Mouse (Mus musculus): ENCODE measurements around the gene Eral1. TPM values are rescaled to one million over a fixed set of nuclear protein-coding genes. Genes with fewer than 3 reads are reported as not detected.

Gene Eral1
- polyA plus RNA-seq, 1 experiment from 2014 or later = 25.0 TPM

DNA sequence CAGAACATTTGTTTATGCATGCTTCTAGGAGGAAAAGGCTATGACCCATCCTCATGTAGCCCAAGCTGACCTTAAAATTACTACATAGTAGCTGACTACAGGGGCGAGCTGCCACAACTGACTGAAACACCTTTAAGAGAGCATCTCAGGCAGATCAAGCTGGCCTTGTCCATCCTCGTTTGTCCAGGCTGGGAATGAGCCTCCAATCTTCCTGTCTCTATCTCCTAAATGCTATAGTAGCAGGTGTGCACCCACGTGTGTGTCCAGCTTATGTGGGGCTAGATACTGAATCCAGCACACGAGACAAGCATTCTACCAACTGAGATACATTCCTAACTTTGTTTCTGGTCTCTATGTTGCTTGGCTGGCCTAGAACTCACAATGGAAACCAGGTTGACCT lies 5.5 kb downstream of the Eral1 start:
- WGBS = 87% methylated on average over 4 of the region's 4 CpGs
- no peak overlapping the region for H3K4me3 ChIP-seq (replicated peaks; ENCODE audit: low read depth, low read length)
- peaks cover 15% of the 10 kb centered on the region for H3K36me3 ChIP-seq (ENCODE audit: insufficient read depth, low read length)
- H3K27me3 ChIP-seq (ENCODE audit: insufficient read depth, low read length) = no peaks in the 10 kb centered on the region
- no peak overlapping the region for H3K4me2 ChIP-seq (ENCODE audit: low read length)
- no peak overlapping the region for H3K9ac ChIP-seq (ENCODE audit: low read depth, low read length)
- H3K27ac ChIP-seq = no peak overlapping the region
- TF ChIP-seq CTCF (IDR thresholded peaks at IDR 0.05; ENCODE audit: low read depth) = no peak
- DNase-seq (ENCODE audit: low spot score) (no peak), ATAC-seq (replicated peaks; ENCODE audit: low FRiP score, low read depth) (no peak)
- 0 out of 2 replicates have a peak, but pooled peaks cover 3% of the 10 kb centered on the region for H3K4me1 ChIP-seq (replicated peaks; ENCODE audit: insufficient read depth, low read length)
- H3K9me3 ChIP-seq (replicated peaks; ENCODE audit: low read length) = no peaks in the 10 kb centered on the region

GRCm38 (mm10) chr11:78074277-78074652 lies 5.9 kb downstream of the Eral1 start:
- WGBS = 95% methylated on average over 2 of the region's 2 CpGs
- H3K4me2 ChIP-seq (ENCODE audit: low read length) = no peak overlapping the region
- ATAC-seq (replicated peaks; ENCODE audit: low FRiP score, low read depth) (no peak), DNase-seq (ENCODE audit: low spot score) (no peak)
- TF ChIP-seq CTCF (IDR thresholded peaks at IDR 0.05; ENCODE audit: low read depth) = no peak
- H3K9me3 ChIP-seq (replicated peaks; ENCODE audit: low read length) = no peaks in the 10 kb centered on the region
- H3K4me3 ChIP-seq (replicated peaks; ENCODE audit: low read depth, low read length) = no peak overlapping the region
- no peaks in the 10 kb centered on the region for H3K4me1 ChIP-seq (replicated peaks; ENCODE audit: insufficient read depth, low read length)
- no peaks in the 10 kb centered on the region for H3K27me3 ChIP-seq (ENCODE audit: insufficient read depth, low read length)
- no peak overlapping the region for H3K27ac ChIP-seq
- no peak overlapping the region for H3K9ac ChIP-seq (ENCODE audit: low read depth, low read length)
- peaks cover 15% of the 10 kb centered on the region for H3K36me3 ChIP-seq (ENCODE audit: insufficient read depth, low read length)

DNA sequence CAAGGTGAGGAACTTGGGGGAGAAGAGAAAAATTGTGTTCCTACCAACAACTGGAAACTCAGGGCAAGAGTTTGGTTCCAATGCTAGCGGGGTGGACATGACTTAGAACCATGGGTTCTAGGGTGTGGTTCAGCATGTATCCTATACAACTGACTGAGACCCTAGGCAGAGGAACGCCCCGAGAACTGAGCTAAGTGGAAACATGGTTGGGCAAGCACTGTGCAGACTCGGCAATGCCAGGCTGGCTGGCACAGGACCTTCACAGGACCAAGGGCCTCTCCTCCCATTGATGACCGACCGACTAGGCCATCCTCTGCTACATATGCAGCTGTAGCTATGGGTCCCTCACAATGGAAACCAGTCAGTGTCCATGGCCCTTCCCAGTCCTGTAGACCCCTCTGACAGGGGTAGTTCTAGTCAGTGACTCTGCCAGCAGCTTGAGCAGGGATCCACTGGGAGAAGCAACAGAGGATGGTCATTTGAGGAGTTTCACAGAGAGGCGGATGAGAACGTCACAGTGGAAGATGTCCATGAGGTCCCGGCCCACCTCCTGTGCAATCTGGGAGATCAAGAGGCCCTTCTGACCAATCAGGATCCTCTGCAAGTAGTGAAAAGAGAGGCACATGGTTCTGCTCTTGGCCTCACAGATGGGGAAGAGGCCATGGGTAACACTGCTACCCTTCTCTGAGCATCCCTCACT lies 6.5 kb downstream of the Eral1 start:
- no peak overlapping the region for H3K4me2 ChIP-seq (ENCODE audit: low read length)
- no peak for TF ChIP-seq CTCF (IDR thresholded peaks at IDR 0.05; ENCODE audit: low read depth)
- no peak overlapping the region for H3K9ac ChIP-seq (ENCODE audit: low read depth, low read length)
- no peak overlapping the region for H3K27ac ChIP-seq
- no peak overlapping the region for H3K4me3 ChIP-seq (replicated peaks; ENCODE audit: low read depth, low read length)
- no peaks in the 10 kb centered on the region for H3K9me3 ChIP-seq (replicated peaks; ENCODE audit: low read length)
- H3K36me3 ChIP-seq (ENCODE audit: insufficient read depth, low read length) = peaks cover 15% of the 10 kb centered on the region
- no peaks in the 10 kb centered on the region for H3K4me1 ChIP-seq (replicated peaks; ENCODE audit: insufficient read depth, low read length)
- no peaks in the 10 kb centered on the region for H3K27me3 ChIP-seq (ENCODE audit: insufficient read depth, low read length)
- DNase-seq (ENCODE audit: low spot score) (no peak), ATAC-seq (replicated peaks; ENCODE audit: low FRiP score, low read depth) (no peak)
- whole genome bisulfite sequencing = 92% methylated on average over 9 of the region's 9 CpGs

GRCm38 (mm10) chr11:78072425-78073130 lies 7.6 kb downstream of the Eral1 start:
- TF ChIP-seq CTCF (IDR thresholded peaks at IDR 0.05; ENCODE audit: low read depth) = no peak
- Histone ChIP-seq H3K27ac (no peak overlapping the region), H3K4me1 (replicated peaks; ENCODE audit: insufficient read depth, low read length) (no peaks in the 10 kb centered on the region), H3K4me3 (replicated peaks; ENCODE audit: low read depth, low read length) (no peak overlapping the region), H3K36me3 (ENCODE audit: insufficient read depth, low read length) (peaks cover 15% of the 10 kb centered on the region), H3K4me2 (ENCODE audit: low read length) (no peak overlapping the region), H3K9me3 (replicated peaks; ENCODE audit: low read length) (no peaks in the 10 kb centered on the region), H3K9ac (ENCODE audit: low read depth, low read length) (no peak overlapping the region), H3K27me3 (ENCODE audit: insufficient read depth, low read length) (no peaks in the 10 kb centered on the region)
- ATAC-seq (replicated peaks; ENCODE audit: low FRiP score, low read depth) (no peak), DNase-seq (ENCODE audit: low spot score) (no peak)
- 30% methylated on average over 6 of the region's 6 CpGs for WGBS

GRCm38 (mm10) chr11:78071938-78072337 lies 8.2 kb downstream of the Eral1 start:
- Histone ChIP-seq H3K9me3 (replicated peaks; ENCODE audit: low read length) (no peaks in the 10 kb centered on the region), H3K27ac (no peak overlapping the region), H3K4me1 (replicated peaks; ENCODE audit: insufficient read depth, low read length) (no peaks in the 10 kb centered on the region), H3K36me3 (ENCODE audit: insufficient read depth, low read length) (peaks cover 15% of the 10 kb centered on the region), H3K9ac (ENCODE audit: low read depth, low read length) (no peak overlapping the region), H3K4me3 (replicated peaks; ENCODE audit: low read depth, low read length) (no peak overlapping the region), H3K4me2 (ENCODE audit: low read length) (no peak overlapping the region), H3K27me3 (ENCODE audit: insufficient read depth, low read length) (no peaks in the 10 kb centered on the region)
- DNase-seq (ENCODE audit: low spot score) (no peak), ATAC-seq (replicated peaks; ENCODE audit: low FRiP score, low read depth) (no peak)
- TF ChIP-seq CTCF (IDR thresholded peaks at IDR 0.05; ENCODE audit: low read depth) = no peak
- 87% methylated on average over 5 of the region's 5 CpGs for WGBS

DNA sequence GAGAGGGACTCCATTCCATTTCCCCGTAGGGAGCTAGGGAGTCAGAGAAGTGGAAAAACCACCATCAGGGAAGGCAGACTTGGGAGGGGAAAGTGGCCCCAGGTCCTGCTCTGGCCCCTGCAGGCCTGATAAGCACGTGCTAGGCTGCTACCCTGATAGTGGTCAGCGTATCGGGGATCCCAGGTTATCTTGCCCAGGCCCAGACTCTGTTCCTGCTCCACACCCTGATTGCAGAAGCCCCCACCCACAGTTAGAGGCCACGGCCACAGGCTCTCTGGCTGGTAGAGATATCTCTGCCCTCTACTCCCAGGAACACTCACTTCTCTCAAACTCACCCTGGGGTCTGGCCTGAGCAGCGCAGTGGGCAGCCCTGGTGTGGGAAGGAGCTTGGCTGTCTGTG lies 10.5 kb downstream of the Eral1 start:
- H3K4me1 ChIP-seq (replicated peaks; ENCODE audit: insufficient read depth, low read length) = no peaks in the 10 kb centered on the region
- H3K9me3 ChIP-seq (replicated peaks; ENCODE audit: low read length) = no peaks in the 10 kb centered on the region
- peaks cover 12% of the 10 kb centered on the region for H3K36me3 ChIP-seq (ENCODE audit: insufficient read depth, low read length)
- H3K9ac ChIP-seq (ENCODE audit: low read depth, low read length) = no peak overlapping the region
- no peak for TF ChIP-seq CTCF (IDR thresholded peaks at IDR 0.05; ENCODE audit: low read depth)
- ATAC-seq (replicated peaks; ENCODE audit: low FRiP score, low read depth) = no peak
- 87% methylated on average over 6 of the region's 6 CpGs for WGBS
- no peak for DNase-seq (ENCODE audit: low spot score)
- H3K4me3 ChIP-seq (replicated peaks; ENCODE audit: low read depth, low read length) = no peak overlapping the region
- no peak overlapping the region for H3K27ac ChIP-seq
- H3K27me3 ChIP-seq (ENCODE audit: insufficient read depth, low read length) = no peaks in the 10 kb centered on the region
- H3K4me2 ChIP-seq (ENCODE audit: low read length) = no peak overlapping the region
